Mouse (Mus musculus) kidney, adult 2 months (tissue): ENCODE data around the gene Gtf3c5. TPM values are rescaled to one million over a fixed set of nuclear protein-coding genes. Genes with fewer than 3 reads are reported as not detected.

Experiments used
- DNase-seq: peaks from one replicate; pipeline ENCODE4 v3.0.0; 2021
- H3K27ac ChIP-seq: fragments of 200-500 bp; 2 replicates; pipeline ENCODE4 v1.5.1; 2012; ENCODE audit warnings: low read depth, low read length, control low read depth, inconsistent platforms; ENCODE audit not compliant: insufficient read depth
- H3K27me3 ChIP-seq: fragments of 200-500 bp; replicated peaks from 2 replicates; pipeline ENCODE4 v1.6.1; 2012; ENCODE audit warnings: mild to moderate bottlenecking, moderate library complexity, low read length, inconsistent platforms; ENCODE audit not compliant: control insufficient read depth, insufficient read depth
- H3K36me3 ChIP-seq: fragments of 200-500 bp; 2 replicates; pipeline ENCODE4 v1.6.1; 2012; ENCODE audit warnings: mild to moderate bottlenecking, moderate library complexity, low read length, inconsistent platforms; ENCODE audit not compliant: control insufficient read depth, insufficient read depth
- H3K4me1 ChIP-seq: fragments of 200-500 bp; 2 replicates; pipeline ENCODE4 v1.6.1; 2011; ENCODE audit warnings: low read length; ENCODE audit not compliant: control insufficient read depth, insufficient read depth
- H3K4me3 ChIP-seq: fragments of 200-500 bp; 2 replicates; pipeline ENCODE4 v1.5.1; 2011; ENCODE audit warnings: mild to moderate bottlenecking, low read depth, low read length, control low read depth; ENCODE audit not compliant: insufficient read depth
- CTCF ChIP-seq: fragments of 200-500 bp; conservative IDR thresholded peaks from 2 replicates; pipeline ENCODE4 v1.5.1; 2011; ENCODE audit warnings: low read depth, mild to moderate bottlenecking, control low read depth, low read length, moderate library complexity, mixed read lengths; ENCODE audit not compliant: insufficient read depth, insufficient read length
- POLR2A ChIP-seq: fragments of 200-500 bp; IDR thresholded peaks from one replicate; pipeline ENCODE4 v1.6.1; 2011; ENCODE audit warnings: low read depth, low read length, control low read depth
- WGBS: fragments of 180-500 bp; shearing (Covaris S2); methylation state at CpG from one replicate; pipeline ENCODE4 v1.1.7; 2018; 5-methylcytosine and 5-hydroxymethylcytosine counted together
- polyA plus RNA-seq: library from polyadenylated mRNA; depleted of rRNA; stranded (reverse); fragments of >200 nt; gene quantifications from 2 replicates; pipeline ENCODE4 v1.2.3, GENCODE M21; 2012

Gene Gtf3c5
- polyA plus RNA-seq, 1 experiment: 20.8 TPM

DNA sequence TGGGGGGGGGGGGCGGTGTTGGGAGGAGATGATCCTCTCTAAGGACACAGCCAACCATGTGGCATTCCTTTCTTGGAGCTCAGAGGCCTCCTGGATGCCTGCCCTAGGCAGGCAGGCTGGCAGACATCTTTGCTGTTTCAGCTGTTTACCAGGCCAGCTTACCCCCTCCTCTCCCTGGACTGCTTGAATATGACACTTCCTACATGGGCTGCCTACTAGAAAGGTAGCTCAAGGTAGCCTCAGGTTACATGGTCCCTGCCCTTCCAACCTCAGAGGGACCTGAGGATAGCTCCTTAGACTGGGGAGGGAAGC, 44.8 kb downstream of the Gtf3c5 start:
- TF ChIP-seq POLR2A: no peak
- no peak for TF ChIP-seq CTCF
- Histone ChIP-seq H3K4me1 (peaks cover 10% of the 10 kb centered on the region), H3K27ac (peak overlapping the region; percentile 0; the same call in 1 of the 2 replicates)

DNA sequence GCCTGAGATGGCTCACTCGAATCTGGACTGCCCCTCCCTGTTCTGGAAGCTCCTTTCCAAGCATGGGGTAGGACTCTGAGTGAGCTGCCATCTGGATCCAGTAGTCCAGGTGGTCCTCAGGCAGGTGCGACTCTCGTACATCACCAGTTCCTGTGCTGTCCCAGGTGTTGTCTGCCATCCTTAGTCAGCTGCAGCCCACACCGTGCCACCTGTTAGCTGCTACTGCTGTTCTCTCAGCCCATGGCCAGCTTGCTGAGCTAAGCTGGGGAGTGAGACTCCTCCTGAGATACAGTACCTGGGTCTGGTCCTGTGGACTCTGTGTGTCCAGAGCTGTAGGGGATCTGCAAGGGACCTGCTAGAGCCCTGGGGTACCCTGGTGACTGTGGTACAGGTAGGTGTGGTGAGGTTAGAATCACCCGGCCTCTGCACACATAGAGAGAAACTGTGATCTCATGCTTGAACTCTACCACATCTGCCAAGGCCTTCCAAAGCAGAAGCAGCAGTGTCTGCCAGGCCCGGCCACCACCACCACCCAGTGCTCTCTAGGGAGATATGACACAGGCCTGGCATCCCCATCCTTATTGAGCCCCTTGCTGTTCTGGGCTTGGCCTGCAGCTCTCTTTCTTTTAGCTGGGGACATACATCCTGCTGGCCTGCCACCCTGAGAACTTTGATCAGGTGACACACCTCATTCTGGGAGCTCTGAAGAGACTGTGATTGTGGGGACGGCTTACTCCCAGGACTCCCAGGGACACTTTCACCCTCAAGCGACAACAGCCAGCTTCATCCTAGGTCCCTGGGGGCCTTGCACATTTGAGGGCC, 45.3 kb downstream of the Gtf3c5 start:
- DNase-seq: no peak
- Histone ChIP-seq H3K36me3 (no peaks in the 10 kb centered on the region), H3K27ac (no peak overlapping the region), H3K4me1 (peaks cover 10% of the 10 kb centered on the region), H3K4me3 (no peak overlapping the region), H3K27me3 (no peaks in the 10 kb centered on the region)
- TF ChIP-seq POLR2A: no peak
- TF ChIP-seq CTCF: no peak
- WGBS: 75% methylated on average over 8 of the region's 8 CpGs

More for the DNA sequence above, 44.8 kb downstream of the Gtf3c5 start:
- 36% methylated on average over 1 of the region's 1 CpGs for WGBS
- H3K36me3 ChIP-seq: no peaks in the 10 kb centered on the region
- no peak overlapping the region for H3K4me3 ChIP-seq
- H3K27me3 ChIP-seq: no peaks in the 10 kb centered on the region
- DNase-seq: peak; percentile 67

DNA sequence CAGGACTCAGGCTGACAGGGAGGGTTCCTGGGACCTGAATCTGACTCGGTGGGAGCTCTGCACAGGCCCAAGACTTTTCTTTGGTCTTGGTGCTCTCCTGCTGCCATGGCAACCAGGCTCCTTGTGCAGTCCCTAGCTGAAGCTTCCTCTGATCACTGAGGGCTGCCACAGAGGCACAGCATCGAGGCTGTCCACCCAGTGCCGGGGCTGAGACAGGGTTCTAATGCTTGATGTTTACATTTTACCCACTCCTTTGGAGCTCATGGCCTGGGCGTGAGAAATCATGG, 46.0 kb downstream of the Gtf3c5 start:
- no peak overlapping the region for H3K27ac ChIP-seq
- no peak for TF ChIP-seq POLR2A
- no peak for TF ChIP-seq CTCF
- H3K4me3 ChIP-seq: no peak overlapping the region
- no peaks in the 10 kb centered on the region for H3K36me3 ChIP-seq
- WGBS: 84% methylated on average over 4 of the region's 4 CpGs
- DNase-seq: no peak
- peaks cover 14% of the 10 kb centered on the region for H3K4me1 ChIP-seq
- no peaks in the 10 kb centered on the region for H3K27me3 ChIP-seq

DNA sequence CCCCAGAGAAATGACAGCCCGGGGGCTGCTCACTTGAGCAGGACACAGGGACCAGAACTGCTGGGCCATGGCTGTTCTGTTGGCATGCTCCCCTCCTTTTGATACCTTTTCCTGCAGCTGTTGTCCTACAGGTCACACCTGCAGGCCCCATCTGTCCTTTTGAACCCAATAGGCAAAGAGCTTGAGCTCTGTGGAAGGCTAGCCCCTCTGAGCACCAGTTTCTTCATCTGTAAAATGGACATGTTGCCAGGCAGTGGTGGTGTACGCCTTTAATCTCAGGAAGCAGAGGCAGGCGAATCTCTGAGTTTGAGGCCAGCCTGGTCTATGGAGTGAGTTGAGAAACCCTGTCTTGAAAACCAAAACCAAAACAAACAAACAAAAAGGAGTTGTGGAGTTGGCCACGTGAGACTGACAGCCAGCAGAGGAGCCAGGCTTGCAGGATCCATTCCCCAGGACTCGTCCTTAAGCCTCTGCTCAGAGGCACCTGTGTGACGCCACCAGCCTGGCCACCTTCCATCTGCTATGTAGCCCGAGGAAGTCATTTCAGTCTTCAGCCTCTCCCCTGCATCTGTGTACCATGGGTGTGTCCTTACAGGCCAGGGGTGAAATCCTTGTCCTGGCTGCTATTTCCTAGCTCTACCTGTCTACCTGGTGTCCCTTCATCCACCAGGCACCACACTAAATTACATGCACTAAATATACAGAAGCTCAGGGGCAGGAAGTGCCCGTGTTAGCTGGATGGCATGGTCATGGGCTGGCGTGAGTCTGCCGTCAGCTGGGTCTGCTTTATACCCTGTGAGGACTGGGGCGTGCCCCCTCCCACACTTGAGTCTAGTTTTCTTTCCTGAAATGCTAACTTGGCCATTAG, 46.6 kb downstream of the Gtf3c5 start:
- WGBS: 76% methylated on average over 11 of the region's 11 CpGs
- no peak overlapping the region for H3K27ac ChIP-seq
- peaks cover 14% of the 10 kb centered on the region for H3K4me1 ChIP-seq
- TF ChIP-seq POLR2A (no peak), CTCF (no peak)
- H3K27me3 ChIP-seq: no peaks in the 10 kb centered on the region
- no peak for DNase-seq
- H3K36me3 ChIP-seq: no peaks in the 10 kb centered on the region
- no peak overlapping the region for H3K4me3 ChIP-seq

DNA sequence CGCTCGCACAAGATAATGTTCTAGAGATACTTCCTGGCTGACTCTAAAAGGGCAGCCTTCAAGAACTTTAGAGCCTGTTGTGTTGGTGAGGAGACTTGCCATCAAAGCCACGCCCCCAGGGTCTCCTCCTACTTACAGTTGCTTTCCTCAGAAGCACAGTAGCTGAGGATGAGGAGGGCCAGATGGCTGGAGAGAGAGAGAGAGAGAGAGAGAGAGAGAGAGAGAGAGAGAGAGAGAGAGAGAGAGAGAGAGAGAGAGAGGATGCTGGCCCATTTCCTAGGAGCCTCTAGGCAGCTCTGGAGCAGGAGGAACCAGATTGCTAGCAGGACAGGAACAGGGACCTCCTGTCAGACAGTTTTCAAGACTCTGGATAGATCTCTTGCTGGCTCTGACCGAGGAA, 47.4 kb downstream of the Gtf3c5 start:
- peaks cover 14% of the 10 kb centered on the region for H3K4me1 ChIP-seq
- no peaks in the 10 kb centered on the region for H3K27me3 ChIP-seq
- H3K4me3 ChIP-seq: no peak overlapping the region
- no peak for DNase-seq
- 48% methylated on average over 4 of the region's 4 CpGs for WGBS
- no peak overlapping the region for H3K27ac ChIP-seq
- TF ChIP-seq CTCF: no peak
- no peak for TF ChIP-seq POLR2A
- no peaks in the 10 kb centered on the region for H3K36me3 ChIP-seq

DNA sequence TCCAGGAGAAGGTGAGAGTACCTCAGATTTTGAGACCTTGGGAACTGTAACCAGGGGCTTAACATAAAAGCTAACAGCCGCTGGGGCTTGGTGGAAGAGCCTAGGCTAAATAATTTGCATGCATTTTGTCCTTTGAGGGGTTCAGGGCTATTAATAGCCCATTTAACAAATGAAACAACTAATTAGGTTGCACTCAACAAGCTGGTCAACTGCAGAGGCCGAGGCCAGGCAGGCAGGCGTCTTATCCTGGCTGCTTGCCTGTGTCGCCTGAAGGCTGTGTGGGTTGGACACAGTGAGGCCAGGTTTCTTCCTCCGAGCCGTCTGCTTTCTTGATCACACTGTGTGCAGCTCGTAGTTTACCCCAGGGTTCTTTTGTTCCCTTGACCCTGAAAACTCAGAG, 47.9 kb downstream of the Gtf3c5 start:
- Histone ChIP-seq H3K36me3 (no peaks in the 10 kb centered on the region), H3K4me3 (no peak overlapping the region), H3K4me1 (peaks cover 12% of the 10 kb centered on the region), H3K27ac (no peak overlapping the region), H3K27me3 (no peaks in the 10 kb centered on the region)
- 50% methylated on average over 7 of the region's 7 CpGs for WGBS
- DNase-seq: no peak
- TF ChIP-seq CTCF: no peak
- no peak for TF ChIP-seq POLR2A

DNA sequence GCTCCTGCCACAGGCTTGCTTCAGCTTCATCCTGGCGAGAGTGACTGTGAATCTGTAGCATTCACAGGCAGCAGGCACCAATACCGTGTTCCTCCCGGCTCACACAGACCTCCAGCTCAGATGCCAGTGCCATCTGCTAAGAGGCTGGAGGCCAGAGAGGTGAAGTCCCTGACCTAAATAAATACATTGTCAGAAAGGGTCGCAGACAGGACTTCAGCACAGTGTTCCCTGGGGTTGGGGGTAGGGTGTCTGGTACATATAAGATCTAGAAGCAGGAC, 48.3 kb downstream of the Gtf3c5 start:
- Histone ChIP-seq H3K4me3 (no peak overlapping the region), H3K27me3 (no peaks in the 10 kb centered on the region), H3K36me3 (no peaks in the 10 kb centered on the region), H3K4me1 (peaks cover 7% of the 10 kb centered on the region), H3K27ac (no peak overlapping the region)
- TF ChIP-seq CTCF: no peak
- no peak for TF ChIP-seq POLR2A
- DNase-seq: no peak
- 50% methylated on average over 4 of the region's 4 CpGs for WGBS
